Mouse (Mus musculus): Measurements from ENCODE around the gene Ercc1. TPM values are rescaled to one million over a fixed set of nuclear protein-coding genes. Genes with fewer than 3 reads are reported as not detected.

Gene Ercc1
- polyA plus RNA-seq, 1 experiment from 2014 or later, result 87.1 TPM

DNA sequence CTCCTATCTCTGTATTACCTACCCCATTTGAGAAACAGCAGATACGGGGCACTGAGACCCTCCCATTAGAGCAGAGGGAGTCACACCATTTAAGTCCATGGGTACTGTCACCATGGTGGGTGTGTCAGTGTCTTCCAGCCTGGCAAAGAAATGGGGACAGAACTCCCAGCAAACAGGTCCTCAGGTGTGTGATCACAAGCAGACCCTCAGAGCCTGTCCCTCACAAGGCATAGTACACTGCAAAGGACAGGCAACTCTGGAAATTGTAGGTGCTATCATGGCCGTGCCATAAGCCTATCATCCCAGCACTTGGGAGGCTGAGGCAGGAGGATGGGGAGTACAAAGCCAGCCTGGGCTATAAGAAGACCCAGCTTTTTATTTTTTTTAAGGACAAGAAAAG is 26.4 kb upstream of the Ercc1 start:
- DNase-seq (ENCODE audit: low spot score) (no peak), ATAC-seq (replicated peaks; ENCODE audit: insufficient number of reproducible peaks, low FRiP score, low TSS enrichment, low read depth) (no peak)
- no peak overlapping the region for H3K27ac ChIP-seq (replicated peaks; ENCODE audit: low read depth, low read length)
- H3K27me3 ChIP-seq (ENCODE audit: control insufficient read depth, insufficient read depth, low read length), result no peaks in the 10 kb centered on the region
- H3K4me2 ChIP-seq (ENCODE audit: low read depth, low read length), result no peak overlapping the region
- no peak overlapping the region for H3K4me3 ChIP-seq (ENCODE audit: low read depth, low read length)
- 74% methylated on average over 2 of the region's 2 CpGs for WGBS
- no peaks in the 10 kb centered on the region for H3K9me3 ChIP-seq (replicated peaks; ENCODE audit: control insufficient read depth, low read length)
- H3K36me3 ChIP-seq (replicated peaks; ENCODE audit: control insufficient read depth, insufficient read depth, low read depth, low read length), result no peaks in the 10 kb centered on the region
- no peaks in the 10 kb centered on the region for H3K4me1 ChIP-seq (ENCODE audit: control insufficient read depth, insufficient read depth, low read length)
- no peak overlapping the region for H3K9ac ChIP-seq (replicated peaks; ENCODE audit: low read length)

DNA sequence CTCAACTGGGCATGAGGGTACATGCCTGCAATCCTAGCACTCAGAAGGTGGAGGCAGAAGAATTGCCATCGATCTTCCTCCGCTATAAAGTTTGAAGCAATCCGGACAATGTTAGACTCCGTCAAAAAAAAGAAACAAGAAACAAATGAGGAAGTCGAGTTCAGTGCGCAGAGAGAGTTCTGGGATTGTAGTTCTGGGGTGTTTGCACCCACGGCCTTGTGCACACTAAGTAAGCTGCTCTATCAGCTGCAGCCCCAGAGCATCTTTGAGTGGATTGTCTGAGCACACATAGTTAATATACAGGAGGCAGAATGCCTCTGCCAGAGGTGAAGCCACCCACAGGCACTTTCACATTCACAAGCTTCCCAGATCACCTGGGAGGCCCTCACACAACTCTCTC is 25.9 kb upstream of the Ercc1 start:
- Histone ChIP-seq H3K36me3 (replicated peaks; ENCODE audit: control insufficient read depth, insufficient read depth, low read depth, low read length) (no peaks in the 10 kb centered on the region), H3K4me1 (ENCODE audit: control insufficient read depth, insufficient read depth, low read length) (no peaks in the 10 kb centered on the region), H3K9ac (replicated peaks; ENCODE audit: low read length) (no peak overlapping the region), H3K27ac (replicated peaks; ENCODE audit: low read depth, low read length) (no peak overlapping the region), H3K9me3 (replicated peaks; ENCODE audit: control insufficient read depth, low read length) (no peaks in the 10 kb centered on the region), H3K4me2 (ENCODE audit: low read depth, low read length) (no peak overlapping the region), H3K27me3 (ENCODE audit: control insufficient read depth, insufficient read depth, low read length) (no peaks in the 10 kb centered on the region), H3K4me3 (ENCODE audit: low read depth, low read length) (no peak overlapping the region)
- ATAC-seq (replicated peaks; ENCODE audit: insufficient number of reproducible peaks, low FRiP score, low TSS enrichment, low read depth), result no peak
- WGBS, result 84% methylated on average over 7 of the region's 7 CpGs
- no peak for DNase-seq (ENCODE audit: low spot score)

DNA sequence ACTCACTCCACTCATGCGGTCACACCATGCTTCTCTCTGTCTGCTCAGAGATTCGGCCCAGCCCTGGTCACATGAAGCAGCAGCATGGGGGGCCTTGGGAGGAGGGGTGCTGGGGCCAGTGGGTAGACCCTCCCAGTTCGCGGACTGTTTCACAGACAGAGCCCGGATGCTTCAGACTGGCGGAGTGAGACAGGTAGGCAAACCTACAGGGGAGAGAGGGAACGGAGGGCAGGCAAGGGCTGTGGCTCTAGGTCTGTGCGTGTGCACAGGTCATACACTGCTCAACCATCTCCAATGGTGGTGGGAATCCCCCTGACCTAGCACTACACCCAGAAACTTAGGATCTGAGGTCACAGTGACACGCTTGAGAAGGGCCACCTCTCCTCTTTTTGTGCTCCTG is 25.1 kb upstream of the Ercc1 start:
- ATAC-seq (replicated peaks; ENCODE audit: insufficient number of reproducible peaks, low FRiP score, low TSS enrichment, low read depth) (peak; percentile 68), DNase-seq (ENCODE audit: low spot score) (no peak)
- Histone ChIP-seq H3K4me2 (ENCODE audit: low read depth, low read length) (peak overlapping the region; percentile 62), H3K27me3 (ENCODE audit: control insufficient read depth, insufficient read depth, low read length) (no peaks in the 10 kb centered on the region), H3K4me3 (ENCODE audit: low read depth, low read length) (peak overlapping the region; percentile 30), H3K9me3 (replicated peaks; ENCODE audit: control insufficient read depth, low read length) (no peaks in the 10 kb centered on the region), H3K9ac (replicated peaks; ENCODE audit: low read length) (peak overlapping the region; percentile 35; the same call in 1 of the 2 replicates), H3K4me1 (ENCODE audit: control insufficient read depth, insufficient read depth, low read length) (no peaks in the 10 kb centered on the region), H3K36me3 (replicated peaks; ENCODE audit: control insufficient read depth, insufficient read depth, low read depth, low read length) (no peaks in the 10 kb centered on the region), H3K27ac (replicated peaks; ENCODE audit: low read depth, low read length) (no peak overlapping the region)
- 19% methylated on average over 9 of the region's 9 CpGs for WGBS

DNA sequence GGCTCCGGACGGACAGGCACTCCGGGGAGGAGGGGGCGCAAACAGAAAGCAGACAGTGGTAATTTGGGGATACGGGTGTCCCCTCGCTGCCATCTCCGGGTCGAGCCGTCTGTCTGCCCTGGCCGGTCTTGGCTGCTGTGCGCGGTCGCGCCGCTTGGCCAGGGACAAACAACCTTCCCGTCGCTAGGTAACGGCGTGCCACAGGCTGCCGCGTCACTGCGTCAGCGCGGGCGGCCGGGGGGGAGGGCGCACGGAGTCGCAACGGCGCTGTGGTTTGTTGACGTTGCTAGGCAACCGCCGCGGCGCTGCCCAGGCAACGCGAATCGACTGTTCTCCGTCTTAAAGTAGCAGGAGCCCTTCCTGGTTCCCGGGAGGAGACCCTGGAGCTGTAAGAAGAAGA is 24.7 kb upstream of the Ercc1 start:
- DNase-seq (ENCODE audit: low spot score), result peak; percentile 98
- peak overlapping the region; percentile 35; the same call in 1 of the 2 replicates for H3K9ac ChIP-seq (replicated peaks; ENCODE audit: low read length)
- peak overlapping the region; percentile 62 for H3K4me2 ChIP-seq (ENCODE audit: low read depth, low read length)
- no peaks in the 10 kb centered on the region for H3K36me3 ChIP-seq (replicated peaks; ENCODE audit: control insufficient read depth, insufficient read depth, low read depth, low read length)
- no peaks in the 10 kb centered on the region for H3K9me3 ChIP-seq (replicated peaks; ENCODE audit: control insufficient read depth, low read length)
- H3K27ac ChIP-seq (replicated peaks; ENCODE audit: low read depth, low read length), result no peak overlapping the region
- peak; percentile 88 for ATAC-seq (replicated peaks; ENCODE audit: insufficient number of reproducible peaks, low FRiP score, low TSS enrichment, low read depth)
- H3K27me3 ChIP-seq (ENCODE audit: control insufficient read depth, insufficient read depth, low read length), result no peaks in the 10 kb centered on the region
- WGBS, result under 1% methylated on average over 41 of the region's 41 CpGs
- no peaks in the 10 kb centered on the region for H3K4me1 ChIP-seq (ENCODE audit: control insufficient read depth, insufficient read depth, low read length)
- H3K4me3 ChIP-seq (ENCODE audit: low read depth, low read length), result peak overlapping the region; percentile 30

DNA sequence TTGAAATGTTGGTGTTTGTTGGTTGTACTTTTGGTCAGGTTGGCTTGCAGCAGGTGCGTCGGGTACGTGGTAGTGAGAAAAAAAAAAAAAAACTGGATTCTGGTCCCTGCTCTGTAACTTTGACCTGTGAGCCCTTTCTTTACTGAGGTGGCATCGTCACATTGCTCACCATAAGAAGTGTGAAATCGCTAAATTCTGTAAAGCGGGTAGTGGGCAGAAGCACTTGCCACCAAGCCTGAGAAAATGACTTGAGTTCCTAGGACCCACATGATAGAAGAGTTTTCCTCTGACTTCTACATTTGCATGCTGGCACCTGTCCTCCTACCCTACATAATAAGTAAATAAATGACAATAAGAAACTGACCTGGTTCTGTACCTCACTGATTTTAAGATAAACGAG is 23.9 kb upstream of the Ercc1 start:
- no peaks in the 10 kb centered on the region for H3K36me3 ChIP-seq (replicated peaks; ENCODE audit: control insufficient read depth, insufficient read depth, low read depth, low read length)
- H3K9me3 ChIP-seq (replicated peaks; ENCODE audit: control insufficient read depth, low read length), result no peaks in the 10 kb centered on the region
- H3K4me2 ChIP-seq (ENCODE audit: low read depth, low read length), result no peak overlapping the region
- 48% methylated on average over 7 of the region's 7 CpGs for WGBS
- H3K9ac ChIP-seq (replicated peaks; ENCODE audit: low read length), result no peak overlapping the region
- DNase-seq (ENCODE audit: low spot score), result no peak
- H3K27ac ChIP-seq (replicated peaks; ENCODE audit: low read depth, low read length), result no peak overlapping the region
- no peak overlapping the region for H3K4me3 ChIP-seq (ENCODE audit: low read depth, low read length)
- ATAC-seq (replicated peaks; ENCODE audit: insufficient number of reproducible peaks, low FRiP score, low TSS enrichment, low read depth), result no peak
- H3K4me1 ChIP-seq (ENCODE audit: control insufficient read depth, insufficient read depth, low read length), result no peaks in the 10 kb centered on the region
- no peaks in the 10 kb centered on the region for H3K27me3 ChIP-seq (ENCODE audit: control insufficient read depth, insufficient read depth, low read length)

DNA sequence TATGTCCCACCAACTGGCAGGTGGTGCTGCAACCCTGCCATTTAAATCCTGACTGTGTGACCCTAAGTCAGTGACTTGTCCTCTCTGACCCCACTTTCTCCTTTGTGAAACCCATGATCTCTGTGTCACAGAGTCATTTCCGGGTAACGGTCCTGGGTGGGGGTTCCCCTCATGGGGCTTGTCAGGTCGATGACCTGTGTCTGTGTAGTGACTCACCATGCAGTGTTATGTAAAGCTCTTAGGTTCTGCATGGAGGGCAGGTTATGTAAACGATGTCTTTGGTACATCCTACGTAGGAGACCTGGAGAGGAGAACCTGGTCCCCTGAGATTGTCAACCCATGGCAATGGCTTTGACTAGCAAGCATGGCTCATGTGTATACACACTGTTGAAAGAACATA is 23.1 kb upstream of the Ercc1 start:
- Histone ChIP-seq H3K27me3 (ENCODE audit: control insufficient read depth, insufficient read depth, low read length) (no peaks in the 10 kb centered on the region), H3K4me2 (ENCODE audit: low read depth, low read length) (no peak overlapping the region), H3K36me3 (replicated peaks; ENCODE audit: control insufficient read depth, insufficient read depth, low read depth, low read length) (no peaks in the 10 kb centered on the region), H3K4me3 (ENCODE audit: low read depth, low read length) (no peak overlapping the region), H3K27ac (replicated peaks; ENCODE audit: low read depth, low read length) (no peak overlapping the region), H3K4me1 (ENCODE audit: control insufficient read depth, insufficient read depth, low read length) (no peaks in the 10 kb centered on the region), H3K9ac (replicated peaks; ENCODE audit: low read length) (no peak overlapping the region), H3K9me3 (replicated peaks; ENCODE audit: control insufficient read depth, low read length) (no peaks in the 10 kb centered on the region)
- no peak for DNase-seq (ENCODE audit: low spot score)
- ATAC-seq (replicated peaks; ENCODE audit: insufficient number of reproducible peaks, low FRiP score, low TSS enrichment, low read depth), result no peak
- 61% methylated on average over 5 of the region's 5 CpGs for WGBS

DNA sequence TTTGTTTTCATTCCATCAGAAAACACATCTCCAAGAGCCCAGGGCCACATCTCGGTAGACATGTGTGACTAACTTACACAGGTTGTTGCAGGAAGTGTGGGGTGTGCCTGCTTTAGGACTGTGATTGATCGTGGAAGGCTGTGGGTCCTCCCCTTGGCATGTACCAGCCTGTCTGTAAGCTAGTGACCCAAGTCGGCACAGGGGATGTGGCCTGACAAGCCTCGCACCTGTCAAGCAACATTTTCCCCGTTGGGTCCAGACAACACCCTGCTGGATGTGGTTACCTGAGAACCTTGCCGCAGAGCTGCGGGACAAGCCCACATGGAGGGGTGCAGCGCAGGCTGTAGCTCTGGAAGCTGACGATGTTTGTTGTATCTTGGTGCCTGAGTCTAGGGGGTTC is 22.1 kb upstream of the Ercc1 start:
- Histone ChIP-seq H3K27me3 (ENCODE audit: control insufficient read depth, insufficient read depth, low read length) (no peaks in the 10 kb centered on the region), H3K4me2 (ENCODE audit: low read depth, low read length) (no peak overlapping the region), H3K4me1 (ENCODE audit: control insufficient read depth, insufficient read depth, low read length) (no peaks in the 10 kb centered on the region), H3K4me3 (ENCODE audit: low read depth, low read length) (no peak overlapping the region), H3K9ac (replicated peaks; ENCODE audit: low read length) (no peak overlapping the region), H3K27ac (replicated peaks; ENCODE audit: low read depth, low read length) (no peak overlapping the region), H3K9me3 (replicated peaks; ENCODE audit: control insufficient read depth, low read length) (no peaks in the 10 kb centered on the region), H3K36me3 (replicated peaks; ENCODE audit: control insufficient read depth, insufficient read depth, low read depth, low read length) (no peaks in the 10 kb centered on the region)
- ATAC-seq (replicated peaks; ENCODE audit: insufficient number of reproducible peaks, low FRiP score, low TSS enrichment, low read depth), result no peak
- peak; percentile 36 for DNase-seq (ENCODE audit: low spot score)
- 51% methylated on average over 9 of the region's 9 CpGs for WGBS

DNA sequence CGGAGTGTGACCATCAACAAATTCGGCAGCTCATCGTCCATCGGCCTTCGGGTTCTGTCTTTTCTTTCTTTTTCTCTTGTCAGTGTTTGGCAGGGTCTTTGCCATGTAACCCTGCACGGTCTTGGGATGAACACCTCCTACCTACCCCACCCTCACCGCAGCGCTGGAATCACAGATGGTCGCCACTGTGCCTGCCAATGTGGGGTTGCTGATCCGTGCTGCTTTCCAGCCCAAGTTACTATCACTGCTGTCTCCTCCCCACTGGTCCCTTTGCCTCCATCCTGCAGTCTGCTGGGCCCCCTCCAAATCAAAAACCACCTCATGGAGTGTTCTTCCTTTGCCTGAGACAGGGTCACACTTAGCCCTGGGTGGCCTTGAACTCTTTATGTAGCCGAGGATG is 20.4 kb upstream of the Ercc1 start:
- H3K4me3 ChIP-seq (ENCODE audit: low read depth, low read length), result no peak overlapping the region
- no peak for DNase-seq (ENCODE audit: low spot score)
- no peak overlapping the region for H3K4me2 ChIP-seq (ENCODE audit: low read depth, low read length)
- no peaks in the 10 kb centered on the region for H3K27me3 ChIP-seq (ENCODE audit: control insufficient read depth, insufficient read depth, low read length)
- whole genome bisulfite sequencing, result 83% methylated on average over 11 of the region's 11 CpGs
- H3K27ac ChIP-seq (replicated peaks; ENCODE audit: low read depth, low read length), result no peak overlapping the region
- no peaks in the 10 kb centered on the region for H3K9me3 ChIP-seq (replicated peaks; ENCODE audit: control insufficient read depth, low read length)
- no peak overlapping the region for H3K9ac ChIP-seq (replicated peaks; ENCODE audit: low read length)
- H3K36me3 ChIP-seq (replicated peaks; ENCODE audit: control insufficient read depth, insufficient read depth, low read depth, low read length), result no peaks in the 10 kb centered on the region
- no peaks in the 10 kb centered on the region for H3K4me1 ChIP-seq (ENCODE audit: control insufficient read depth, insufficient read depth, low read length)
- no peak for ATAC-seq (replicated peaks; ENCODE audit: insufficient number of reproducible peaks, low FRiP score, low TSS enrichment, low read depth)
